8 mouse cellular contexts compared by ENCODE assay signal in the genomic region with DNA sequence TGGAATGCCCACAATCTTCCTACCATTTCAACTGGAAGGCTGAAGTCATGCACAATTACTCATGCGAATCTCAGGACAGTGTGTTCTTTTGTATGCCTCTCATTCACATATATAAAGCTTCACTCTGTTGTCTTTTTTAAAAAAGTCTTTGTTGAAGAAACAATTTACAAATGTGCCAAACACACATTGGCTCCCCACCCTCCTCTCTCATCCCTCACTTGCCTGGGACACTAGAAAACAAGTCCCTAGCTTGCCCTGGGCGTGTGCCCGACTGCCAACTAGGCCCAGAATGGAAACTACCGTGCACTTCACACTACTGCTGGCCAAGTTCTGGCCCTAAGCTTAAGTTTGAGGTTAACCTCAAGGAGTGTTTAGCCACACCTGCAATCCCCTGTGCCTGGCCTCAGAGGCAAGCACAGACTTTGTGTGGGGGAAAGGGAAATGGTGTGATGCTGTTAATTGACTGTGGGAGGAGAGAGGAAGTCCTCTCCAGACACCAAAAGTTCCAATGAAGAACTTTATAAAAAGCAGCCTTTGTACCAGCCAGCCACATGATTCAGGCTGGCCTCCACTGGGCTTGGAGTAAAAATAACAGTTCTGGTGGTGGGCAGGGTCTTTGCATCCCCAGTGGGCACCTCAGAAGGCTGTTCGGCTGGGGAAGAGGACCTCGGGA.
DNase-seq lines count a peak whose midpoint lies in the region; ATAC-seq and TF ChIP-seq lines count a peak whose summit lies in the region.

No protein-coding gene starts in this region.

- WGBS in embryonic facial prominence, embryonic 11.5 days, result 70% methylated on average over 6 of the region's 6 CpGs
- WGBS in kidney, postnatal 0 days, result 62% methylated on average over 6 of the region's 6 CpGs
- WGBS in lung, embryonic 15.5 days, result 57% methylated on average over 6 of the region's 6 CpGs
- 63% methylated on average over 6 of the region's 6 CpGs for WGBS in hindbrain, embryonic 16.5 days

- H3K4me2 ChIP-seq in embryonic facial prominence, embryonic 11.5 days (ENCODE audit: low read depth, low read length), result no peak overlapping the region
- no peak overlapping the region for H3K4me2 ChIP-seq in kidney, postnatal 0 days (ENCODE audit: low read length)
- H3K4me2 ChIP-seq in lung, embryonic 15.5 days, result no peak overlapping the region
- no peak overlapping the region for H3K4me2 ChIP-seq in hindbrain, embryonic 16.5 days (ENCODE audit: low read length)

- peak overlapping the region; percentile 1; the same call in 1 of the 2 replicates for H3K27ac ChIP-seq in embryonic facial prominence, embryonic 11.5 days (replicated peaks; ENCODE audit: low read depth, low read length)
- H3K27ac ChIP-seq in kidney, postnatal 0 days, result peak overlapping the region; percentile 71
- H3K27ac ChIP-seq in lung, embryonic 15.5 days, result peak overlapping the region; percentile 93
- no peak overlapping the region for H3K27ac ChIP-seq in hindbrain, embryonic 16.5 days (ENCODE audit: low read depth, low read length)

- no peaks in the 10 kb centered on the region for H3K27me3 ChIP-seq in embryonic facial prominence, embryonic 11.5 days (ENCODE audit: control insufficient read depth, insufficient read depth, low read length)
- H3K27me3 ChIP-seq in kidney, postnatal 0 days (ENCODE audit: insufficient read depth, low read length), result no peaks in the 10 kb centered on the region
- no peaks in the 10 kb centered on the region for H3K27me3 ChIP-seq in lung, embryonic 15.5 days
- H3K27me3 ChIP-seq in hindbrain, embryonic 16.5 days (replicated peaks; ENCODE audit: control insufficient read depth, insufficient read depth, low read length), result no peaks in the 10 kb centered on the region

- no peak overlapping the region for H3K4me3 ChIP-seq in embryonic facial prominence, embryonic 11.5 days (ENCODE audit: low read depth, low read length)
- H3K4me3 ChIP-seq in kidney, postnatal 0 days (replicated peaks; ENCODE audit: low read depth, low read length), result no peak overlapping the region
- H3K4me3 ChIP-seq in lung, embryonic 15.5 days, result no peak overlapping the region
- no peak overlapping the region for H3K4me3 ChIP-seq in hindbrain, embryonic 16.5 days (ENCODE audit: low read length)

- ATAC-seq in embryonic facial prominence, embryonic 11.5 days (replicated peaks; ENCODE audit: insufficient number of reproducible peaks, low FRiP score, low TSS enrichment, low read depth), result no peak
- peak; percentile 50; the same call in 1 of the 2 replicates for ATAC-seq in kidney, postnatal 0 days (replicated peaks; ENCODE audit: low FRiP score, low read depth)
- peak; percentile 24; the same call in 1 of the 2 replicates for ATAC-seq in lung, embryonic 15.5 days (ENCODE audit: borderline replicate concordance, extremely low read depth, low FRiP score, low TSS enrichment)
- no peak for ATAC-seq in hindbrain, embryonic 16.5 days

- H3K9me3 ChIP-seq in embryonic facial prominence, embryonic 11.5 days (replicated peaks; ENCODE audit: control insufficient read depth, low read length), result no peaks in the 10 kb centered on the region
- H3K9me3 ChIP-seq in kidney, postnatal 0 days (replicated peaks; ENCODE audit: low read length), result no peaks in the 10 kb centered on the region
- H3K9me3 ChIP-seq in lung, embryonic 15.5 days, result no peaks in the 10 kb centered on the region
- H3K9me3 ChIP-seq in hindbrain, embryonic 16.5 days (ENCODE audit: control insufficient read depth, low read length), result no peaks in the 10 kb centered on the region

- intact Hi-C loops in left cerebral cortex, postnatal 10 days (cut with DNase I), result no loop called here

- H3K36me3 ChIP-seq in embryonic facial prominence, embryonic 11.5 days (replicated peaks; ENCODE audit: control insufficient read depth, insufficient read depth, low read depth, low read length), result no peaks in the 10 kb centered on the region
- no peaks in the 10 kb centered on the region for H3K36me3 ChIP-seq in kidney, postnatal 0 days (ENCODE audit: insufficient read depth, low read length)
- H3K36me3 ChIP-seq in lung, embryonic 15.5 days, result no peaks in the 10 kb centered on the region
- H3K36me3 ChIP-seq in hindbrain, embryonic 16.5 days (ENCODE audit: control insufficient read depth, insufficient read depth, low read length), result no peaks in the 10 kb centered on the region

- H3K4me1 ChIP-seq in embryonic facial prominence, embryonic 11.5 days (ENCODE audit: control insufficient read depth, insufficient read depth, low read length), result no peaks in the 10 kb centered on the region; the same call in 1 of the 2 replicates
- peaks cover 16% of the 10 kb centered on the region for H3K4me1 ChIP-seq in kidney, postnatal 0 days (replicated peaks; ENCODE audit: insufficient read depth, low read length)
- H3K4me1 ChIP-seq in lung, embryonic 15.5 days, result peaks cover 32% of the 10 kb centered on the region
- H3K4me1 ChIP-seq in hindbrain, embryonic 16.5 days (ENCODE audit: control insufficient read depth, insufficient read depth, low read depth, low read length), result no peaks in the 10 kb centered on the region

- H3K9ac ChIP-seq in embryonic facial prominence, embryonic 11.5 days (replicated peaks; ENCODE audit: low read length), result no peak overlapping the region
- no peak overlapping the region for H3K9ac ChIP-seq in kidney, postnatal 0 days (ENCODE audit: low read depth, low read length)
- no peak overlapping the region for H3K9ac ChIP-seq in lung, embryonic 15.5 days
- no peak overlapping the region for H3K9ac ChIP-seq in hindbrain, embryonic 16.5 days (ENCODE audit: low read depth, low read length)

- peak; percentile 34 for DNase-seq in left cerebral cortex, adult 11 months (ENCODE audit: low spot score)
- no peak for DNase-seq in left cerebral cortex, postnatal 10 days (ENCODE audit: extremely low spot score in 1 of 2, low spot score in 2 of 2)
- no peak for DNase-seq in embryonic facial prominence, embryonic 11.5 days (ENCODE audit: low spot score)
- peak; percentile 36 for DNase-seq in kidney, postnatal 0 days (ENCODE audit: low spot score)
- DNase-seq in telencephalon, adult 2 months (ENCODE audit: low read depth, low spot score), result peak; percentile 87
- no peak for DNase-seq in embryo, embryonic 9.5 days (ENCODE audit: extremely low spot score)

- no peak for TF ChIP-seq CTCF in kidney, postnatal 0 days (IDR thresholded peaks at IDR 0.05; ENCODE audit: low read depth)

Comparison
In these comparisons a context has a peak if more than half of its experiments do, and no peak if none do; other contexts are left out.
1. DNase-seq: peak in left cerebral cortex, adult 11 months (single experiment), kidney, postnatal 0 days (single experiment) and telencephalon, adult 2 months (single experiment); none in left cerebral cortex, postnatal 10 days (0 of 2), embryonic facial prominence, embryonic 11.5 days (single experiment) and embryo, embryonic 9.5 days (single experiment).
2. ATAC-seq: peak in kidney, postnatal 0 days (single experiment) and lung, embryonic 15.5 days (single experiment); none in embryonic facial prominence, embryonic 11.5 days (single experiment) and hindbrain, embryonic 16.5 days (single experiment).